Mouse (Mus musculus) small intestine, adult 2 months (tissue): ENCODE data around the gene Prdm16.

Experiments
- CTCF ChIP-seq: fragments of 200-500 bp; IDR thresholded peaks from 2 replicates; pipeline ENCODE4 v1.5.1; 2012; ENCODE audit warnings: low read depth, mild to moderate bottlenecking, control low read depth, inconsistent platforms, low read length, moderate library complexity, mixed read lengths; ENCODE audit not compliant: insufficient replicate concordance, insufficient read length; ENCODE audit errors: extremely low read depth
- POLR2A ChIP-seq: fragments of 200-500 bp; IDR thresholded peaks from 2 replicates; pipeline ENCODE4 v1.6.1; 2012; ENCODE audit warnings: low read depth, mild to moderate bottlenecking, control low read depth, inconsistent platforms, low read length, moderate library complexity

DNA sequence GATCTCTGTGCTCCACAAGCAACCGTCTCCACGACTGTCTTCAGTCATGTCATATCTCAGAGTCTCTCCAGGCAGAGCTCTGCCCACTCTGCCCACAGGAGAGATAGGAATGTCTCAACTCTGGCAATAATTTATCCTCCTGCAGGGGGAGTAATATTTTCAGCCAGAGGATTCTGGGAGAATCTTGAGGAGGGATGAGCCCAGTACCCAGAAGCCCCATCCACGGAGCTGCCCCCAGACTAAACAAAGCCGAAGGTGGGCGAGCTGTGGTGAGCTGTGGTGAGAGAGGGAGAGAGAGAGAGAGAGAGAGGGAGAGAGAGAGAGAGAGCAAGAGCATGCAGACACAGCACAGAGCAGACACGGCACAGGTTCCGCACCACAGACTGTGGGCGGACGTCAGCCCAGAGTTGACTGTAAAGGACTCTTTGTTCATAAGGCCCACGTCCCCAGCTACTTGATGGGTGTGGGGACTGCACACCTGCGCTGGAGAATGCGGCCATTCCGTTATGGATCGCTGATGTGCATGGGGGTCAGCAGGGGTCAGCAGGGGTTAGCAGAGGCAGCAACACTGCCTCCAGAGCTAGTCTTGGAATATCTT, 197.1 kb downstream of the Prdm16 start:
- no peak for TF ChIP-seq POLR2A
- no peak for TF ChIP-seq CTCF
